Mouse (Mus musculus) liver, embryonic 12.5 days (tissue): ENCODE measurements around the gene Alkbh4. TPM values are rescaled to one million over a fixed set of nuclear protein-coding genes. Genes with fewer than 3 reads are reported as not detected.

Experiments used
- ATAC-seq: fragments of 200-750 bp; cut with Nextera tagmentation; 2 replicates; pipeline ENCODE4 v1.8.0; 2017; ENCODE audit warnings: moderate number of reproducible peaks, mild to moderate bottlenecking, moderate library complexity
- H3K27ac ChIP-seq: fragments of 300-500 bp; sonication (generic); 2 replicates; pipeline ENCODE4 v1.5.1; 2016; ENCODE audit warnings: mild to moderate bottlenecking
- H3K27me3 ChIP-seq: fragments of 300-500 bp; sonication (generic); replicated peaks from 2 replicates; pipeline ENCODE4 v1.6.1; 2016; ENCODE audit warnings: mild to moderate bottlenecking, moderate library complexity
- H3K36me3 ChIP-seq: fragments of 300-500 bp; sonication (generic); 2 replicates; pipeline ENCODE4 v1.6.1; 2016; ENCODE audit warnings: mild to moderate bottlenecking, moderate library complexity
- H3K4me1 ChIP-seq: fragments of 300-500 bp; sonication (generic); 2 replicates; pipeline ENCODE4 v1.6.1; 2016
- H3K4me2 ChIP-seq: fragments of 300-500 bp; sonication (generic); 2 replicates; pipeline ENCODE4 v1.6.1; 2016; ENCODE audit warnings: mild to moderate bottlenecking, moderate library complexity
- H3K4me3 ChIP-seq: fragments of 300-500 bp; sonication (generic); 2 replicates; pipeline ENCODE4 v1.5.1; 2016; ENCODE audit warnings: mild to moderate bottlenecking, moderate library complexity
- H3K9ac ChIP-seq: fragments of 300-500 bp; sonication (generic); 2 replicates; pipeline ENCODE4 v1.6.1; 2016; ENCODE audit warnings: mild to moderate bottlenecking, moderate library complexity
- H3K9me3 ChIP-seq: fragments of 300-500 bp; sonication (generic); replicated peaks from 2 replicates; pipeline ENCODE4 v1.6.1; 2016; ENCODE audit warnings: mild to moderate bottlenecking, moderate library complexity
- WGBS: fragments of 180-500 bp; shearing (Covaris S2); methylation state at CpG from one replicate; pipeline ENCODE4 v1.1.7; 2016; ENCODE audit not compliant: insufficient replicate concordance; 5-methylcytosine and 5-hydroxymethylcytosine counted together
- polyA plus RNA-seq: library from polyadenylated mRNA; unstranded; fragments of >200 nt; fragmentation: Nextera tagmentation; extraction: Ambion mirVana; gene quantifications from 2 replicates; pipeline ENCODE4 v1.2.1, GENCODE M21; 2016

The Alkbh4 gene
- 17.0 and 18.8 TPM in 2 replicates for polyA plus RNA-seq

GRCm38 (mm10) chr5:136135571-136136291 lies at the start of gene Alkbh4, which contains the start of gene Lrwd1:
Gene Alkbh4, plus strand, starts transcription at chr5:136136146.
Gene Lrwd1, minus strand, starts transcription at chr5:136136074.
- Histone ChIP-seq H3K9me3 (no peaks in the 10 kb centered on the region), H3K27ac (peak within 1 kb of the TSS; percentile 90), H3K4me2 (peak within 1 kb of the TSS; percentile 83), H3K4me3 (peak within 1 kb of the TSS; percentile 86), H3K27me3 (no peaks in the 10 kb centered on the region), H3K4me1 (peaks cover 53% of the 10 kb centered on the region), H3K9ac (peak within 1 kb of the TSS; percentile 84), H3K36me3 (peaks cover 66% of the 10 kb centered on the region)
- under 1% methylated on average over 60 of the region's 60 CpGs for WGBS
- peak; percentile 92 for ATAC-seq

- peaks cover 51% of the 10 kb centered on the region for H3K27me3 ChIP-seq
- no peak for ATAC-seq
- 65% methylated on average over 8 of the region's 8 CpGs for WGBS
These were observed 49.7 kb upstream of the Alkbh4 start for GRCm38 (mm10) chr5:136086290-136086689.

GRCm38 (mm10) chr5:136088821-136089575 lies 46.9 kb upstream of the Alkbh4 start:
- Histone ChIP-seq H3K4me3 (no peak overlapping the region), H3K9ac (no peak overlapping the region), H3K4me1 (peaks cover 28% of the 10 kb centered on the region), H3K4me2 (no peak overlapping the region), H3K27me3 (peaks cover 63% of the 10 kb centered on the region), H3K9me3 (no peaks in the 10 kb centered on the region), H3K27ac (no peak overlapping the region), H3K36me3 (no peaks in the 10 kb centered on the region)
- no peak for ATAC-seq
- WGBS: 27% methylated on average over 14 of the region's 14 CpGs

More at GRCm38 (mm10) chr5:136086290-136086689, 49.7 kb upstream of the Alkbh4 start:
- no peak overlapping the region for H3K4me3 ChIP-seq
- H3K4me1 ChIP-seq: peaks cover 35% of the 10 kb centered on the region
- H3K36me3 ChIP-seq: no peaks in the 10 kb centered on the region
- H3K4me2 ChIP-seq: no peak overlapping the region
- H3K9ac ChIP-seq: no peak overlapping the region
- no peak overlapping the region for H3K27ac ChIP-seq
- no peaks in the 10 kb centered on the region for H3K9me3 ChIP-seq

GRCm38 (mm10) chr5:136091927-136092326 lies 44.0 kb upstream of the Alkbh4 start:
- Histone ChIP-seq H3K9ac (no peak overlapping the region), H3K4me2 (no peak overlapping the region), H3K4me3 (no peak overlapping the region), H3K4me1 (peaks cover 10% of the 10 kb centered on the region), H3K9me3 (no peaks in the 10 kb centered on the region), H3K36me3 (no peaks in the 10 kb centered on the region), H3K27me3 (peaks cover 37% of the 10 kb centered on the region), H3K27ac (no peak overlapping the region)
- ATAC-seq: no peak
- WGBS: 60% methylated on average over 5 of the region's 5 CpGs

- Histone ChIP-seq H3K4me2 (no peak overlapping the region), H3K4me3 (no peak overlapping the region), H3K4me1 (no peaks in the 10 kb centered on the region), H3K9ac (no peak overlapping the region), H3K27me3 (peaks cover 31% of the 10 kb centered on the region), H3K36me3 (no peaks in the 10 kb centered on the region), H3K9me3 (no peaks in the 10 kb centered on the region), H3K27ac (no peak overlapping the region)
- 31% methylated on average over 8 of the region's 8 CpGs for WGBS
- ATAC-seq: 0 out of 2 replicates have a peak, but pooled peaks have one; percentile 30
These were observed 41.5 kb upstream of the Alkbh4 start for GRCm38 (mm10) chr5:136094249-136095010.

- H3K27ac ChIP-seq: no peak overlapping the region
- no peak for ATAC-seq
- no peak overlapping the region for H3K9ac ChIP-seq
- no peak overlapping the region for H3K4me2 ChIP-seq
- H3K4me1 ChIP-seq: no peaks in the 10 kb centered on the region
- H3K4me3 ChIP-seq: no peak overlapping the region
- peaks cover 31% of the 10 kb centered on the region for H3K27me3 ChIP-seq
- WGBS: 41% methylated on average over 7 of the region's 7 CpGs
- H3K36me3 ChIP-seq: no peaks in the 10 kb centered on the region
- H3K9me3 ChIP-seq: no peaks in the 10 kb centered on the region
These were observed 40.9 kb upstream of the Alkbh4 start for GRCm38 (mm10) chr5:136095089-136095488.

- no peaks in the 10 kb centered on the region for H3K9me3 ChIP-seq
- ATAC-seq: no peak
- no peaks in the 10 kb centered on the region for H3K36me3 ChIP-seq
- no peak overlapping the region for H3K4me3 ChIP-seq
- peaks cover 30% of the 10 kb centered on the region for H3K27me3 ChIP-seq
- no peak overlapping the region for H3K4me2 ChIP-seq
- H3K4me1 ChIP-seq: peaks cover 18% of the 10 kb centered on the region
- H3K27ac ChIP-seq: no peak overlapping the region
- WGBS: 67% methylated on average over 10 of the region's 10 CpGs
- H3K9ac ChIP-seq: no peak overlapping the region
These were observed 37.4 kb upstream of the Alkbh4 start for GRCm38 (mm10) chr5:136098536-136098935.

GRCm38 (mm10) chr5:136102099-136102820 lies 33.7 kb upstream of the Alkbh4 start:
- H3K4me1 ChIP-seq: peaks cover 18% of the 10 kb centered on the region
- peak overlapping the region; percentile 55 for H3K9ac ChIP-seq
- H3K27ac ChIP-seq: no peak overlapping the region
- peaks cover 35% of the 10 kb centered on the region for H3K27me3 ChIP-seq
- no peaks in the 10 kb centered on the region for H3K36me3 ChIP-seq
- WGBS: 6% methylated on average over 41 of the region's 41 CpGs
- H3K4me2 ChIP-seq: peak overlapping the region; percentile 73
- H3K4me3 ChIP-seq: peak overlapping the region; percentile 42
- ATAC-seq: peak; percentile 74
- H3K9me3 ChIP-seq: 0 out of 2 replicates have a peak, but pooled peaks cover 3% of the 10 kb centered on the region

GRCm38 (mm10) chr5:136104511-136104910 lies 31.4 kb upstream of the Alkbh4 start:
- Histone ChIP-seq H3K4me3 (no peak overlapping the region), H3K9ac (no peak overlapping the region), H3K4me1 (peaks cover 27% of the 10 kb centered on the region), H3K27ac (no peak overlapping the region), H3K36me3 (no peaks in the 10 kb centered on the region), H3K4me2 (no peak overlapping the region), H3K9me3 (0 out of 2 replicates have a peak, but pooled peaks cover 3% of the 10 kb centered on the region), H3K27me3 (peaks cover 28% of the 10 kb centered on the region)
- no peak for ATAC-seq
- WGBS: 81% methylated on average over 5 of the region's 5 CpGs

- no peak overlapping the region for H3K4me2 ChIP-seq
- WGBS: 15% methylated on average over 2 of the region's 2 CpGs
- H3K9ac ChIP-seq: no peak overlapping the region
- no peak for ATAC-seq
- H3K27me3 ChIP-seq: peaks cover 18% of the 10 kb centered on the region
- H3K4me1 ChIP-seq: peaks cover 17% of the 10 kb centered on the region
- no peak overlapping the region for H3K27ac ChIP-seq
- H3K9me3 ChIP-seq: 0 out of 2 replicates have a peak, but pooled peaks cover 3% of the 10 kb centered on the region
- H3K36me3 ChIP-seq: no peaks in the 10 kb centered on the region
- H3K4me3 ChIP-seq: no peak overlapping the region
These were observed 27.5 kb upstream of the Alkbh4 start for GRCm38 (mm10) chr5:136108486-136108885.

GRCm38 (mm10) chr5:136109042-136109441 lies 26.9 kb upstream of the Alkbh4 start:
- H3K4me3 ChIP-seq: no peak overlapping the region
- no peak overlapping the region for H3K27ac ChIP-seq
- H3K9me3 ChIP-seq: 0 out of 2 replicates have a peak, but pooled peaks cover 3% of the 10 kb centered on the region
- no peak overlapping the region for H3K9ac ChIP-seq
- no peak for ATAC-seq
- H3K36me3 ChIP-seq: no peaks in the 10 kb centered on the region
- WGBS: 32% methylated on average over 3 of the region's 3 CpGs
- H3K27me3 ChIP-seq: peaks cover 17% of the 10 kb centered on the region
- no peak overlapping the region for H3K4me2 ChIP-seq
- H3K4me1 ChIP-seq: peaks cover 17% of the 10 kb centered on the region
